Mouse (Mus musculus): Measurements from ENCODE around the gene Aunip.

- TF ChIP-seq EP300 (IDR thresholded peaks at IDR 0.05; ENCODE audit: low read depth) = no peak
- no peak for TF ChIP-seq CTCF (IDR thresholded peaks at IDR 0.05; ENCODE audit: low read depth)
Observed at GRCm38 (mm10) chr4:134503686-134504357, 7.0 kb upstream of the Aunip start.
